Mouse (Mus musculus) cerebellum, postnatal 25 days (tissue): ENCODE data around the gene Zyg11b.
A peak's percentile ranks its signal among the peaks of the same experiment; 100 is the strongest.

ENCODE experiments used
- DNase-seq, 2 experiments: peaks; one replicate each; pipeline ENCODE4 v3.0.0; 2021; ENCODE audit warnings: mixed read lengths in 2 of 2

Zyg11b gene

DNA sequence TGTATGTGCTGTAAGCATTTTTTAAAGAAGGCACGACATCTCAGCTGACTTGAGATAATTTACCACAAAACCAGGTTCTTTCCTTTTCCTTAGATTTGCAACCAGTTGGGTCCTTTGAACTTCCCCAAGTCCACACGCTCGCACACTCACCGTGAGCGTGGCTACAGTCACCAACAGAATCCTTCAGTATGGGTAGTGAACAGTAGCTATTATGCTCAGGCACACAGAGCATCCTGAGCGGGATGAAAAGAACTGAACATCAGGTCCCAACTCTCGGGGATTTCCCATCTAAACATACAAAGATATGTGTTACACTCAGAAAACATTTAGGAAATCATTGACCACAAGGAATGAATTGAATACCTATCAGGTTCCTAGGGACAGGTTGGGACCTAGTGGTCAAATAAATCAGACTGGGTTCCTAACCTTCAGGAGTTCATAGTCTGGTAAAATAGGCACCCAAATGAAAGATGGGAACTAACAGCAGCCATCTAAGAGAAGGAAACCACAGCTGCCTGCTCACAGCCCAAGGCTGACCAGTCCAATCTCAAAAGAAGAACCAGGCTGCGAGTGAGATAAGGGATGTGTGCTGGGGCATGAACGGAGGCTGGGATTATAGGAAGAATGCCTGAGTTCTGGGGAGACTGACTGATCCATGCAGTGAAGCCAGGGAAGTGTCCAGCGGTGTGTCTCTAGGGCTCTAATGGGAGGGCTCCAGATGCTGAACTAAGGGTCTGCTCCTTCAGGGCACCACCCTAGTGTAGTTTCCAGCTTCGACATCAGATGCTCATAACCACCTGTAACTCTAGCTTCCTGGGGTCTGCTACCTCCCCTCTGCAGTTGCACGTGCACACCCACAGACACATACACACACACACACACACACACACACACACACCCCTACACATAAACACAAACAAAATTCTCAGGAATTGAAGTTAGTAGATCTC is 17.0 kb upstream of the Zyg11b start:
- DNase-seq = no peak

GRCm38 (mm10) chr4:108314041-108314440 is 13.1 kb upstream of the Zyg11b start:
- no peak for DNase-seq

GRCm38 (mm10) chr4:108310706-108311105 is 9.8 kb upstream of the Zyg11b start:
- DNase-seq = no peak

DNA sequence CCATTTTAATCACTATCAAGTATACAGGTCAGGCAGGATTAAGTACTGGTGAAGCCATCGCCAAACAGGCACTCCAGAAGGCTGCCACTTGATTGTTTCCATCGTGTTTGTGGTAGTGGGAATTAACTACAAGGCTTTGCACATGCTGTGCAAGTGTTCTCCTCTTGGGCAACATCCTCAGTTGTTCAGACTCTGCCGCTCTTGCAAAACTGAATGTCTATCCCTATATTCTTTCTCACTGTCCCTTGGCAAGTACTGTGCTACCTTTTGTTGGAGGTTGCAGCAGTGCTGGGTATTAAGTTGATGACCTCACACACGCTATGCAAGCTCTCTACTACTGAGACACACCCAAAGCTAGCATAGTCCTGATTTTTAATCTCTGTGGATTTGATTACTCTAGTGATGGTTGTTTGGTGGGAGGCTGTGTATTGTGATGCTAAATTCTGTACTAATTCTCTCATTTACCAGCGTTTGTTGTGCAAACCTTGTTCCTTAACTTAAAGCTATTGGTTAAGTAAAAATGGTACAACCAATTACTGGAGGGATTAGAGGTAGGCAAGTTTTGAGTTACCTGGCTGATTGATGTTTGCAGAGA is 1.5 kb upstream of the Zyg11b start:
- no peak for DNase-seq

GRCm38 (mm10) chr4:108300266-108300665 is 630 bp downstream of the Zyg11b start:
- DNase-seq = peak in 1 of 2 experiments; percentile 30

DNA sequence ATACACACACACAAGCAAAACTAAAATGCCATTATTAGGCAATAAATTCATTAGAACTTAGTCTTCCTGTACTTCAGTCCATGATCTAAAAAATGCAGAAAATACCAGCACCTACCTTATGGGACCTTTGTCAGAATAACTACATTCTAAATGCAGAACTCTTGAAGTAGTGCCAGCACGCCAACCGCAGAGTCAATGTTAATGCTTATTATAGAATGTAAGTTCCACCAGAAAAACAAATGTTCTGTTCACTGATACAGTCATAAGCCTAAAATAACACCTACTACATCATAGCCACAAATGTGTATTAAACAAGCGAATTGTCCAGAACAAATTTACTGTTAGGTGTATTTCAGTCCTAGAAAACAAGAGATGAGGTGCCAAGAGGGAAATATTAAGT is 23.9 kb downstream of the Zyg11b start:
- no peak for DNase-seq

GRCm38 (mm10) chr4:108272286-108272685 is 28.6 kb downstream of the Zyg11b start:
- DNase-seq = peak; percentile 45 to 56

DNA sequence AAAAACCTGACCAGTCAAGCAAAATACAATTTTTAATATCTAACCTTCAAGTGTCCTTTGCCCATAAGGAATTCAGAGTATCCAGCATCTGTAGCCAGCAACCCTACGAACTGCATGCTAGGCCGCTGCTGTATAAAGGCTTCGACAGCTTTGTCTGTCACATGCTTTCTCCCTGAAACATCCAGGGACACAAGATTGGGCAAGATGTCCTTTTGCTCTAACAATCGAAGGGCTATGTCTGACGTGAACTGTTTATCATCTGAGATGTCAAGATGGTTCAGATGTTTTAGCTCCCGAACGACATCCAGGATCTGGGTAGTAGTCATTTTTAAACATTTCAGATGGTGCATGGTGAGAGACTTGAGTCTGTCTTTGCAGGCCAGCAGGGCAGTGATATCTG is 35.1 kb downstream of the Zyg11b start:
- DNase-seq = no peak

DNA sequence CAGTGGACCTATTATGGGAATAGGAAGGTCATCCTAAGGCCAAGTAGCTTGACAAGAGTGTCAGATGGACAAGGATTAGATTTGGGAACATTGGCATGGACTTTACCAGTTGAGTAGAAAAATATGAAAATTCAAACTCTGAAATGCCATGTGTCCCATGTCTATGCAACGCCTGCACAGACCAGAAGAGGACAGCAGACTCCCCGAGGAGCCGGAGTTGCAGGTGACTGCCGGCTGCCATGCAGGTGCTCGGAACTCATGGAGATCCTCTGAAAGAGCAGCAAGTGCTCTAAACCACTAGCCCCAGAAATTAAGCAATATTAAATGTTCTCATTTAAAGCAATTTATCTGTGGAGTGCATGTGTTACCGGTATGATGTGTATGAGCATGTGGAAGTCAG is 47.6 kb downstream of the Zyg11b start:
- DNase-seq = no peak

- no peak for DNase-seq
Observed at GRCm38 (mm10) chr4:108250501-108250900, 50.4 kb downstream of the Zyg11b start.

GRCm38 (mm10) chr4:108249314-108249713 is 51.6 kb downstream of the Zyg11b start:
- DNase-seq = no peak

GRCm38 (mm10) chr4:108233654-108234053 is 67.2 kb downstream of the Zyg11b start:
- DNase-seq = no peak

GRCm38 (mm10) chr4:108225341-108225872 is 75.5 kb downstream of the Zyg11b start:
- DNase-seq = no peak

DNA sequence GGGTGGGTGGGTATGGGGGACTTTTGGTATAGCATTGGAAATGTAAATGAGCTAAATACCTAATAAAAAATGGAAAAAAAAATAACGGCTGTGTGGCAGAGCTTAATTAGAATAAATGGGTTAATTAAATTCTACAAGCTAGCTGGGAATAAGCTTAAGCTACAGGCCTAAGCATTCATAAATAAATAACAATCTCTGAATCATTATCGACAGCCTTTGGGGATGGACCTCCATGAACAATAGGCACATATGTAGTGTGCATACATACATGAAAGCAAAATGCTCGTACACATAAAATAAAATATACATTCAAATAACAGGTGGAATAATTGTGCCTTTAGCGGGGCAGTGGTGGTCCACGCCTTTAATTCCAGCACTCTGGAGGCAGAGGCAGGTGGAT is 78.4 kb downstream of the Zyg11b start:
- no peak for DNase-seq

DNA sequence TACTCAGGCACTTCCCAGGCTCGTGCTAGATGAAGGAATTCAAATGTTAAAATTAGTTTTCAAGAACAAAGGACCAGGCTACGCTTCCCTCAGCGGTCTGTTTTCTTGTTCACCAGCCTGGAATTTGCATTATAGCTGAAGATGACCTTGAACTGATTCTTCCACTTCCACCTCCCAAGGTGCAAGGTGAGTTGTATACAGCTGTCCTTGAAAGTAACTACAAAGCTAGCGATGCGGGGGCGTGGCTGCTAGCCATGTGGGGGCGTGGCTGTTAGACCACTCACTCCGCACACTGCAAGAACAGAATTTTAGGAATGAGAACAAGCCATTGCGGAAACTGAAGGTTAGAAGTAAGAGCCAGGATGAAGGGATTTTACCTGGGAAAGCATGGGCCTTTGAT is 81.9 kb downstream of the Zyg11b start:
- no peak for DNase-seq

DNA sequence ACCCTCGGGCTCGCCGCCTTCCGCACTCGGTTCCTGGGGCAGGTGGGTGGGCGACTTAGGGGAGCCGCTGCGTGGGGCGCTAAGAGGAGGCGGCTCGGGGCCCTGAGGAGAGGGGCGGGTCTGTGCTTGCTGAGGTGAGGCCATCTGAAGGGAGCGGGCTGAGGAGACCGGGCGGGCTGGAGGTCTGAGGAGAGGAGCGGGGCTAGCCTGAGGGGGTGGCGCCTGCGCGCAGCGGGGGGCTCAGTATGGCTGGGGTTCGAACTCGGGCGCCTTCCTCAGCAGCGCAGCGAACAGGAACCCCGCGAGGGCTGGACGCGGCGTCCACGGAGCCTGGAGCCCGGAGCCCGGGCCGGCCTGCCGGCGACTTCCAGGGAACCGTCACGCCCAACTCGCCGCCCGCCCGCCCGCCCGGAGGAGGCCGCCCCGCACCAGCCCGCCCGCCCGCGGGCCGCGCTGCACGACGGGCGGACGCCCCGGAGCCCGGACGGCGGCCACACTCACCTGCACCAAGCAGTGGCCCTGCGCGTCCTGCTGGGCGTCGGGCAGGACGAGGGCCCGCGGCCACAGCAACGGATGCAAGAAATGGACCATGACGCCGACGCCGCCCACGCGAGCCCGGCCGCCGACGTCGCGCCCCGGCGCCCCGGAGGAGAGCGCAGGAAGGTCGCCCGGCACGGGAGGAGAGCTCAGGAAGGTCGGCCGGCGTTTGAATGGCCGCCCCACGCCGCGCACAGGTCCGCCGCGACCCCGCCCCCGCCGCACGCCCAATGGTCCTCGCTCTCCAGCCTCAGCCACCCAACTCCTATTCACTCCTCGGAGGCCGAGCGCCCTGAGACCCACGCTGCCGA is 83.3 kb downstream of the Zyg11b start, which contains the start of gene Zyg11a:
TSS of gene Zyg11a (minus strand) at position 717 of the 848 bp plus-strand sequence.
- DNase-seq = peak in 1 of 2 experiments; percentile 14

DNA sequence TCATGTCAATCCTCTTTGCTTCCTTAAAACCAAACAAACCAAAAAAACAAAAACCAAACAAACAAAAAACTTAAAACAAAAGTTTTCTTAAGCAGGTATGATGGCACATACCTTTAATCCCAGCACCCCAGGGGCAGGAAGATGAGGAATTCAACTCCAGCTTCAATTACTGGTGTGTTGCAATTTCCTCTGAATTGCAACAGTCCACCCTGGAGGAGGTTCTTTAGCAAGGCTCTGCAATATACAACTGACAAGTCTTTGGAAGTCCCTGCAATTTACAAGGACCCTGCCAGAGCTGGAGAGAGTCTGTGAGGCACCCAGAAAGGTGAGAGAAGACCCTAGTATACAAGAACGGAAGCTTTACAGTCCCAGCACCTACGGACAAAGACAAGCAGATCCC is 87.9 kb downstream of the Zyg11b start:
- DNase-seq = no peak

- no peak for DNase-seq
Observed at GRCm38 (mm10) chr4:108204629-108205028, 96.3 kb downstream of the Zyg11b start.

DNA sequence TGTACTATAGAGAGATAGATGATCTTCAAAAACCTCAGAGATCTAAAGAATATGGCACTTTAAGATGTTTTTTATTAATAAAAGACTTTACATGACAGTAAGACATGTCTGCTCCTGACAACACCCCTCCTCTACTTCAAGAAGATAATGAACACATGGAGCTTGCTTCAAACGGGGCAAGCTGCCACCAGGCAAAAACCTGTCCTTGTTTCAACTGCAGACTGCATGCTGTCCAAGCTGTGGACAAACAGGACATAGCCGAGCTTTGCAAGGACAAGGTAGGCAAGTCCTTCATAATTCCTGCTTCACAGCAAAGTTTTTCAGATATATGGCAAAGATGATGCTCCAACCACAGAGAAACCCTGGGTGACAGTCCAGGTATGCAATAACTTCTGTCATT is 101.7 kb downstream of the Zyg11b start:
- peak; percentile 56 to 73 for DNase-seq

GRCm38 (mm10) chr4:108196277-108196855 is 104.5 kb downstream of the Zyg11b start:
- peak; percentile 80 to 83 for DNase-seq

- DNase-seq = no peak
Observed at GRCm38 (mm10) chr4:108192821-108193323, 108.0 kb downstream of the Zyg11b start.

DNA sequence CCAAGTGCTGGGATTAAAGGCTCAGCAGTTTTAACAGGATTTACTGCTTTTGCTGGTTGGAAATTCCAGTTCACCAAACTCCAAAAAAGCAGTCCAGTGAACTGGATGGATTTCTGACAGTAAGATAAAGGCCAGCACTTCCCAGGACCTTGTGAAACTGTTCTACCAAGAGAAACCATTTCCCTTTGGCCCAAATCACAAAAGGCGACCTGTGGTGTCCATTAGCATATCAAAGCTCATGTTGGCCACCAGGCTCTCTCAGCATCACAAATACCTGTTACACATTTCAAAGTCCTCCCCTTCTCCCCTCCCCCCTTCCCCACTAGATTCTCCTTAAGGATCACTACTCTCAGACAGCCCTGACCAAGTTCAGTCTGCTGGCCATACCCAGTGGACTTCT is 118.6 kb downstream of the Zyg11b start:
- no peak for DNase-seq
